Mouse (Mus musculus) cerebellum, adult 9-11 months (tissue): ENCODE data around the gene Gm28048.

Experiments used
- DNase-seq: peaks from one replicate; pipeline ENCODE4 v3.0.0; 2022

Gene Gm28048

GRCm38 (mm10) chr11:22937716-22938316 lies 44.1 kb downstream of the Gm28048 start:
- DNase-seq: no peak

DNA sequence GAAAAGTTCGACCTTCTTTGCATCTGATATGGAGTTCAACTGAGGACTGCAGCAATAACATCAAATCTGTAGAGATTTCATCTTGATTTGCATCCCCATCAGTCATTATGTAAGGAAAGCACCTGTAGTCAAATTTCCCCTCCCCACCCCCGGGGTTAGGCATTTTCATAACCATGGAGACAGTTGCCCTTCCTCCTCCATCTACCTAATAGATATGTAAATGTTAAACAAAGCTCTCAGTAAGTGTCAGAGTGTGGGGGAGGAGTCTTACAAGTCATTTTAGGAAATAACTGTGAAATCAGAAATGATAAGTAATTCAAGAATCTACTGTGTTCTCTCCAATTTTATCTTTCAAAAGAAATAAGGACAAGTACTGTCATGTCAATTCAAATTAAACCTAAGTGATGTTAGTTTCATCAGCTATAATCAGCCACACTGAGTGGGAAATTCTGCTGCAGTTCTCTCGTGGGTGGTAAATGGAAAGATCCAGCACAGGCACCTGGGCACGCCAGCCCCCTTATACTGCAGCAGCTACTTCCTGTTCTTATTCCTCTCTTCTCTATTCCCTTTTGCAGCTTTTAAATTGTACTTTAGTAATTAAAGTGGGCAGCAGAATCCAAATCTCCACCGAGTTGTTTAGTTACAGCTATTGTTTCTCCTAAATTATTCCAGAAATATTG lies 45.3 kb downstream of the Gm28048 start:
- DNase-seq: no peak

- DNase-seq: no peak
Measured at GRCm38 (mm10) chr11:22932167-22932566, 49.7 kb downstream of the Gm28048 start.

- no peak for DNase-seq
Measured at GRCm38 (mm10) chr11:22931320-22931905, 50.5 kb downstream of the Gm28048 start.

DNA sequence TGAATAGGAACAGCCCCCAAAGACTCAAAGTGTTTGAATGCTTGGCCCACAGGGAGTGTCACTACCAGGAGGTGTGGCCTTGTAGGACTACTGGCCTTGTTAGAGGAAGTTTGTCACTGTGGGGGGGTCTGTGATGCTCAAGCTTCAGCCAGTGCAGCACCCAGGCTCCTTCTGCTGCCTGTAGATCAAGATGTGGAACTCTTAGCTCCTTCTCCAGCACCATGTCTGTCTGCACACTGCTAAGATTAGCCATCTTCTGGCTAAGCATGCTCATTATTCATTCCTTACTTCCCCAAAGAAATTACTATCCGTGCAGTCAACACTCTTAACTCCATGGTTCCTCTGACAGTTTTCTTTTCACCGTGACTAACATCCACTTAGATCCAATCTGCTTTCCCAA lies 51.8 kb downstream of the Gm28048 start:
- no peak for DNase-seq

DNA sequence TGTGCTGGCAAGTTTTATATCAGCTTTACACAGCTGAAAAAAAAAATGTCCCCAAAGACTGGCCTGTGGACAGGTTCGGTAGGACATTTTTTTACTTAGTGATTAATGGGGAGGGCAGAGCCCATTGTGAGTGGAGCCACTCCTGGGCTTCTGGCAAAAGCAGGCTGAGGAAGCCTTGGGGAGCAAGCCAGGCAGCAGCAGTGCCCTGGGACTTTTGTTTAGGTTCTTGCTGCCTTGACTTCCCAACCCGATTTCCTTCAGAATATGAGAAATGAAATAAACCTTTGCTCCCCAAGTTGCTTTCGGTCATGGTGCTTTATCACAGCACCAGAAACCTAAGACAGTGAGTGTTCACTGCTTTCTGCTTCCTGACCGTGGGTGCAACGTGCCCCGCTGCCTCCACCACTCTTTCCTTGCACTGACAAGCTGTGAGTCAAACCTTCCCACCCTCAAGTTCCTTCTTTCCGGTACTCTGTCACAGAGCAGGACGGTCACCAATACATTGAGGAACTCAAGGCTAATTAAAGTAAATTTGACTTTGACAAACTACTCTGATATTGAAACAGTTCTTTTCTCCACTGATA lies 53.2 kb downstream of the Gm28048 start:
- DNase-seq: no peak

DNA sequence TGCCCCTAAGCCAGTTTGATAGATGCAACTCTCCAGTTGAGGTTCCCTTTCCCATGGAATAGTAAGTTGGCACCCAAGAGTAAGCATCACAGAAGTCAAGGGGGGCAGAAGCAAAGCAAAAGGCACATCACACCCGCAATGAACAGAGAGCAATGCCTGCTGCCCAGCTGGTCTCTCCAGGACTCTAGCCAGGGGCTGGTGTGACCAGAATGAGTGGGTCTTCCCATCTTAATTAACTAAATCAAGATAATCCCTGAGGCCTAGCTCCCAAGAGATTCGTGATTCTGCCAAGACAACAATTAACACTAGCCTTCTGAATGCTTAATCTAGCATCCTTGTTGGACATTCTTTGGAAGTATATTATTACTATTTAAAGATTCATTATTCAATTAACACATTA lies 58.3 kb downstream of the Gm28048 start:
- DNase-seq: no peak

DNA sequence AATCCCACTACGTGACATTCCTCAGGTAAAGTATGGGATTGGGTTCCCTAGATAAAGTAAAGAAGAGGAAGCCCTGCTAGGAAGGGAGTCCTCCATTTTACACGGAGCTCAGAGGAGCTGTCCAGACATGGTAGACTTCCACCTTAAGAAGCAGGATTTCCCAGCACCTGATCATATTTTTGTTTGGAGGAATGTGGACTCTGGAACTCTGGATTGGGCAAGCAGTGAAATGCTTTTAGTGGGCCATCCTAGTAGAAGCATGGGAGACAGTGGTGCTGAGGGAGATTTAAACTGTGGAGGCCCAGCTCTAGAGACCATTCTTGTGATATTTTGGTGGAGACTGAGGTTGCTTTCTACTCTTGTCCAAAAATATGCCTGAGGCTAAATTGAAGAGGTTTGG lies 59.3 kb downstream of the Gm28048 start:
- DNase-seq: no peak

DNA sequence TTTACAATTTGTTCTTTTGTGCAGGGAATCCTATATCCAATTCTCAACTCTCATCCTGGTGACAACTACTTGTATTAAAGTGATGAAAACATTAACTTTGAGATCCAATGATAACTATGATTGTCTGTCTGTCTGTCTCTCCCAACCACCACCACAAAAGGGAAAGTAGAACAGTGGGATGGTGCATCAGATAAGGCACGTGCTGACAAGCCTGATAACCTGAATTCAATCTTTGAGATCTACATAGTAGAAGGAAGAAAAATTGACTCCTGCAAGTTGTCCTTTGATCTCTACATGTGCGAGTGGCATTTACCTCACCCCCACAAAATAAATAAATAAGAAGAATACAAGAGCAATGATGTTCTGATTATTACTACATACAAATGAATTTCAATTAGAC lies 62.6 kb downstream of the Gm28048 start:
- DNase-seq: no peak

- no peak for DNase-seq
Measured at GRCm38 (mm10) chr11:22917786-22918185, 64.1 kb downstream of the Gm28048 start.

GRCm38 (mm10) chr11:22913744-22914143 lies 68.1 kb downstream of the Gm28048 start:
- DNase-seq: no peak

DNA sequence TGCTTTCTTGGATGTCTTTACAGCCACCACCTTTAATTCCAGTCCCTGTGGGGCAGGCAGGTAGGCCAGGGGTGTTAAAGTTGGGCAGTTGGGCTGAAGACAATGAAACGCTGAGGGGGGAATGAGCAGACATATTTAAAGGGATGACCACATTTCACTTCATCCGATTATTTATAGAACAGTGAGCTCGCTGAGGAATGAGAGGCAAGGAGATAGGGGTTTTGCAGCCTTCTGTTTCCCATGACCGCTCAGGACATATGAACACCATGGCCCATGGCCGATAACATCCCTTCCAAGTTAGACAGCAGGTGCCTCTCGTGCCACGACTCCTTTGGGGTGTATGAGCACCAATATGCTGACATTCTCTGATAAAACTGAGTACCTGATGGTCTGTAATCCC lies 70.1 kb downstream of the Gm28048 start:
- no peak for DNase-seq

- no peak for DNase-seq
Measured at GRCm38 (mm10) chr11:22906453-22906865, 75.4 kb downstream of the Gm28048 start.

- no peak for DNase-seq
Measured at GRCm38 (mm10) chr11:22902923-22903322, 79.0 kb downstream of the Gm28048 start.

DNA sequence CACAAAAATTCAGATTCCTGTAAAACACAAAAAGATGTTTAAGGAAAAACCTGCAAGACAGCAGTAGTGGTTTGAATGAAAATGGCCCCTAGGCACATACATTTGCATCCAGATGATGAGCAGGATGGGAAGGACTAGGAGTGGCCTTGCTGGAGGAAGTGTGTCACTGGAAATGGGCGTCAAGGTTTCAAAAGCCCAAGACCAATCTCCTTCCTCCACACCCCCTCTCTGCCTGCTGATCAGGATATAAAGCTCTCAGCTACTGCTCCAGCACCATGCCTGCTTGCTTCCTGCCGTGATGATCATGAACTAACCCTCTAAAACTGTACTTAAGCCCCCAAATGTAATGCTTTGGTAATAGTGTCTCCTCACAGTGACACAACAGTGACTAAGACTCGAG lies 81.8 kb downstream of the Gm28048 start:
- no peak for DNase-seq

GRCm38 (mm10) chr11:22897642-22898041 lies 84.2 kb downstream of the Gm28048 start:
- DNase-seq: no peak

- no peak for DNase-seq
Measured at GRCm38 (mm10) chr11:22897127-22897526, 84.8 kb downstream of the Gm28048 start.

- DNase-seq: no peak
Measured at GRCm38 (mm10) chr11:22893075-22893474, 88.8 kb downstream of the Gm28048 start.

DNA sequence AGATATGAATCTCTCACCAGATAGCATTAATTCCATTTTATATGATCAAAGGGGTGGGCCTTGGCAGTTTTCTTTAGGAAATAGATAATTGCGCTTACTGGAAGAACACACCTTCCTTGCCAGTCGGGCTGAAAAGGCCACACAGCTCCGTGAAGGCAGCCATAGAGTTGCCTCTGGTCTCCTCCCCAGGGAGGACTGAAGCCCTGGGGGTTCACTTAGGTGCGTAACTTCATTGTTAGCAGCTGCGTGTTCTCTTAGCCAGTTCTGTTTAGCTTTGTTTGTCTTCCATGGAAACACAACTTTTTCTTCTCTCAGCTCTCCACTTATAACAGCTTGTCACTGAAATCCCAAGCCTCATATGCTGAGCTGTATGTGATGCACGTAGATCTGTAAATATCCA lies 89.4 kb downstream of the Gm28048 start:
- DNase-seq: no peak

- no peak for DNase-seq
Measured at GRCm38 (mm10) chr11:22891876-22892275, 90.0 kb downstream of the Gm28048 start.

GRCm38 (mm10) chr11:22891242-22891641 lies 90.6 kb downstream of the Gm28048 start:
- DNase-seq: no peak

- no peak for DNase-seq
Measured at GRCm38 (mm10) chr11:22889224-22889623, 92.7 kb downstream of the Gm28048 start.

DNA sequence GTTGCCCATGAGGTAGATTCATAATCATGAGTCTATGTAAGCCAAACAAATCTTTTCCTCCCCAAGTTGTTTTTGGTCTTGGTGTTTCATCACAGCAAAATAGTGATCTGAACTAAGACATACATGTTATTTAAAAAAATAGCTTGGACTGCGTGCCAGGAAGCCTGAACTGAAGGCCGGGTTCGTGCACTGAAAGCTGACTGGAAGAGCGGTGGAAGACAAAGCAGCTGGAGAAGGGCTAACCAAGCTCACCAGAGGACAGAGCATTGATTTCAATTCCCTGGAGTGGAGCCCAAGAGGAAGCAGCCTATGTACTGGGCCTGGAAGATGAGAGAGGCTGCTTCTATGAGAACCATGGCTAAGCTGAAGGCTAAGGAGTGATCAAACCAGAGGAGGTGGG lies 94.9 kb downstream of the Gm28048 start:
- no peak for DNase-seq

DNA sequence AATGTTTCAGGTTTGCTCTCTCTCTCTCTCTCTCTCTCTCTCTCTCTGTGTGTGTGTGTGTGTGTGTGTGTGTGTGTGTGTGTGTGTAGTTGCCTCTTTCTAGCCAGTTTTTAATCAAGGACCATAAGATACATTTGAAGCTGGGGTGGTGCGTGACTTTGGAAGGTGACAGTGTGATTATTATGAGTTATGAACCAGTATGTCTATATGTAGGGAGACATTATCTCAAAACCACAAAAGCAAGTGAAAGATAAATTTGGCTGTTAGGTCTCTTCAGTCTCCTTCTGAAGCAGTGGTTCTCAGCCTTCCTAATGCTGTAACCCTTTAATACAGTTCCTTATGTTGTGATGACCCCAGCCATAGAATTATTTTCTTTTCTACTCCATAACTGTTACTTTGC lies 96.5 kb downstream of the Gm28048 start:
- no peak for DNase-seq
